Mouse (Mus musculus) heart, postnatal 0 days (tissue): ENCODE measurements around the gene Lgals9. TPM values are rescaled to one million over a fixed set of nuclear protein-coding genes. Genes with fewer than 3 reads are reported as not detected.

ENCODE experiments used
- ATAC-seq: fragments of 200-750 bp; cut with Nextera tagmentation; 2 replicates; pipeline ENCODE4 v1.8.0; 2017; ENCODE audit warnings: low read depth, moderate number of reproducible peaks, moderate library complexity; ENCODE audit not compliant: insufficient read depth
- DNase-seq: peaks from one replicate; pipeline ENCODE4 v3.0.0-alpha.2; 2016; ENCODE audit warnings: low spot score
- H3K27ac ChIP-seq: fragments of 300-500 bp; sonication (generic); 2 replicates; pipeline ENCODE4 v1.5.1; 2014; ENCODE audit warnings: low read depth, mild to moderate bottlenecking
- H3K27me3 ChIP-seq: fragments of 300-500 bp; sonication (generic); 2 replicates; pipeline ENCODE4 v1.6.1; 2014; ENCODE audit warnings: low read length, mixed read lengths; ENCODE audit not compliant: control insufficient read depth, insufficient read depth
- H3K36me3 ChIP-seq: fragments of 300-500 bp; sonication (generic); replicated peaks from 2 replicates; pipeline ENCODE4 v1.6.1; 2014; ENCODE audit warnings: low read length, mixed read lengths; ENCODE audit not compliant: control insufficient read depth, insufficient read depth
- H3K4me1 ChIP-seq: fragments of 300-500 bp; sonication (generic); 2 replicates; pipeline ENCODE4 v1.6.1; 2014; ENCODE audit warnings: antibody characterized with exemption; ENCODE audit not compliant: control insufficient read depth, insufficient read depth
- H3K4me2 ChIP-seq: fragments of 300-500 bp; sonication (generic); 2 replicates; pipeline ENCODE4 v1.6.1; 2014; ENCODE audit warnings: low read depth, mild to moderate bottlenecking, low read length, moderate library complexity
- H3K4me3 ChIP-seq: fragments of 300-500 bp; sonication (generic); 2 replicates; pipeline ENCODE4 v1.5.1; 2014; ENCODE audit warnings: low read depth, low read length
- H3K9ac ChIP-seq: fragments of 300-500 bp; sonication (generic); replicated peaks from 2 replicates; pipeline ENCODE4 v1.6.1; 2014; ENCODE audit warnings: low read depth, low read length, mixed read lengths
- H3K9me3 ChIP-seq: fragments of 300-500 bp; sonication (generic); replicated peaks from 2 replicates; pipeline ENCODE4 v1.6.1; 2016; ENCODE audit warnings: low read length; ENCODE audit not compliant: control insufficient read depth
- CTCF ChIP-seq: IDR thresholded peaks from 2 replicates; pipeline ENCODE4 v1.5.1; 2016; ENCODE audit warnings: antibody characterized with exemption, control low read depth, low read depth
- EP300 ChIP-seq: IDR thresholded peaks from 2 replicates; pipeline ENCODE4 v1.6.1; 2016; ENCODE audit warnings: antibody characterized with exemption, low read depth
- WGBS: fragments of 180-500 bp; shearing (Covaris S2); extraction: QIAGEN DNeasy Blood & Tissue Kit; methylation state at CpG from one replicate; pipeline ENCODE4 v1.1.7; 2014; 5-methylcytosine and 5-hydroxymethylcytosine counted together
- polyA plus RNA-seq: library from polyadenylated mRNA; unstranded; fragments of >200 nt; fragmentation: Nextera tagmentation; extraction: Ambion mirVana; gene quantifications from 2 replicates; pipeline ENCODE4 v1.2.1, GENCODE M21; 2015
- total RNA-seq: library from RNA; depleted of rRNA; stranded (reverse); fragments of >200 nt; gene quantifications from 2 replicates; pipeline ENCODE4 v1.2.3, GENCODE M21; 2014; ENCODE audit warnings: low replicate concordance; rRNA removed

Lgals9 gene
- total RNA-seq (125 and 155 TPM in 2 replicates), polyA plus RNA-seq (63.0 and 76.9 TPM in 2 replicates)

DNA sequence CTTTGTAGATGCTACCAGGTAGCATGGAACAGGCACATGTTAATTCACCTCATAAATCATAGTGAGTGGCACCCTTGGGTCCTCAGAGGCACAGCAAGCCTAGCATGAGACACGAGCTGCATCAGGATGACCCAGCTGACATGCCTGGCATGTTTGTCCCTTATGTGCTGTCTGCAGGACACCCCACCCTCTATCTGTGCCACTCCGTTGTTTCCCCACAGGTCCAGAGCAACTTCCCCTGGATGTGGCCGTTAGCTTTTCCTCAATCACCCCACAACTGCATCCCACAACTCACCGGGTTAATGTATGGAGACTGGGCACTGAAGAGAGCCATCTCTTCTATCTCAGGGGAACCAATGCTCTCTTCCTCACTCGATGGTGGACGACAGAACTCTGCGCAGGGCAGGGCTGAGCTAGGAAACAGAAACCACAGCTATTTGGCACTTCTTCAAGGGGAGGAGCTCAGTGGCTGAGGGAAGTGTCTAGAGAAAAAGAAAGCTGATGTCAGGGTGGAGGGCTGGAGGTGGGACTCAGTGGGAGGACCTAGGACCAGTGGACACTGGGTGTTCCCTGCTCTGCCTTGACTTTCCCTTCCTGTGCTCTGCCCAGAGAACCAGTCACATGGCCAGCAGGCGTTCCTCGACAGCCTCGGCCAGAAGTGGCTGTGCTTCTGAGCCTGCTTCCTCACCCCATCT is at the start of gene Lgals9:
Lgals9 (minus strand) TSS at position 464 of the 695 bp plus-strand sequence.
- Histone ChIP-seq H3K9ac (peak within 1 kb of the TSS; percentile 54), H3K9me3 (no peaks in the 10 kb centered on the region), H3K27me3 (no peaks in the 10 kb centered on the region), H3K4me1 (no peaks in the 10 kb centered on the region; the same call in 1 of the 2 replicates), H3K4me3 (peak within 1 kb of the TSS; percentile 45), H3K36me3 (no peaks in the 10 kb centered on the region), H3K27ac (peak within 1 kb of the TSS; percentile 71), H3K4me2 (peak within 1 kb of the TSS; percentile 61)
- peak; percentile 87 for DNase-seq
- TF ChIP-seq CTCF: no peak
- no peak for TF ChIP-seq EP300
- peak; percentile 92 for ATAC-seq
- WGBS: 34% methylated on average over 10 of the region's 10 CpGs

DNA sequence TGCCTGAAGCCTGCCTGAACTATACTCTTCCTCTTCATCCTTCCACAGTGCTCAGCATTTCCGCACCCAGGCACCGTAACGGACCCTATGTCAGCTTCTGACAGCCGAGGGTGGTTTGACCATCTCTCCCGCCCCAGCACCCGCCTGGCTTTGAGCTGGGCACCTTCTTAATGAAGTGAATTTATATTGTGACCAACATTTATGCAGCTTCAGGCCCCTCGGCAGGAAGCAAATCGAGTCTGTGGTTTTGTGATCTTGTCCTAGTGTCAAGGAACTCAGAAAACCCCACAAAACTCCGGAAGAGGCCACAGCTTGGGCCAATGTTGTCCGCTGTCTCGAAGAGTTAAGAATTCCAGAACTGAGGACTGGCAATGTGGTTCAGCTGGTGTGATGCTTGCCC is 48.9 kb upstream of the Lgals9 start:
- Histone ChIP-seq H3K36me3 (peaks cover 25% of the 10 kb centered on the region), H3K4me3 (no peak overlapping the region), H3K27me3 (no peaks in the 10 kb centered on the region), H3K9me3 (no peaks in the 10 kb centered on the region), H3K4me2 (no peak overlapping the region), H3K4me1 (0 out of 2 replicates have a peak, but pooled peaks cover 4% of the 10 kb centered on the region), H3K9ac (no peak overlapping the region), H3K27ac (no peak overlapping the region)
- WGBS: 89% methylated on average over 11 of the region's 11 CpGs
- DNase-seq (no peak), ATAC-seq (no peak)
- TF ChIP-seq CTCF (no peak), EP300 (no peak)

DNA sequence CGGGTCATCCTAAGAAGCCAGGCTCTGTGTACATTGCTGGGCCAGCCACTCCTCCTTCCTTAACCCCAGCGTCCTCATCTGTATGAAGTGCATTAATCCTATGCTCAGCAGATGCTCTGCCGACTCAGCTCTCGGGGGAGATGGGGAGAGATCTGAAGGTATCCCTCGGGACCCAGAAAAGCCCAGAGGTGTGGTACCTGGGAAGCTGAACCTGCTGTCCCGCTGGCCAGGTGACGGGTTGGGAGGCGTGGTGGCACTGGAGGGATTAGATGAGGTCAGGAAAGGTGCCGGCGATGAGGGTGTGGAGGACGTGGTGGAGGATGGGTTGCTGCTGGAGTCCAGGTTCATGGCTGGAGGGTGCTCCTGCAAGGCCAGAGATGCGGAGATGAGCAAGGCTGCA is 48.3 kb upstream of the Lgals9 start:
- Histone ChIP-seq H3K36me3 (peaks cover 25% of the 10 kb centered on the region), H3K4me2 (no peak overlapping the region), H3K27me3 (no peaks in the 10 kb centered on the region), H3K9ac (no peak overlapping the region), H3K4me3 (no peak overlapping the region), H3K27ac (no peak overlapping the region), H3K4me1 (0 out of 2 replicates have a peak, but pooled peaks cover 4% of the 10 kb centered on the region), H3K9me3 (no peaks in the 10 kb centered on the region)
- DNase-seq (no peak), ATAC-seq (no peak)
- TF ChIP-seq CTCF (no peak), EP300 (no peak)
- WGBS: 76% methylated on average over 12 of the region's 12 CpGs

DNA sequence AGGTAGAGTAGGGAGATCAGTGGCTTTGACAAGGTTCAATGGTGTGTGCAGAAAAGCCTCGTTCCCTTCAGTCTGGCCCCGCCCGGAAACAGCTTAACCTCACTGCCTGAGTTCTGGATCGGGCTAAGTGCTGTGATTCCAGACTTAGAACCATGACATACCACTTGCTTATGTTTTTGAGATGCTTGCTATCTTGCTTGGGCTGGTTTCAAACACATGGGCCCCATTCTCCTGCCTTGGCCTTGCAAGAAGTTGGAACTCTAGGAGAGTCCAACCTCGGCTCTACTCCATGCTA is 46.7 kb upstream of the Lgals9 start:
- Histone ChIP-seq H3K36me3 (peaks cover 39% of the 10 kb centered on the region), H3K27ac (no peak overlapping the region)

DNA sequence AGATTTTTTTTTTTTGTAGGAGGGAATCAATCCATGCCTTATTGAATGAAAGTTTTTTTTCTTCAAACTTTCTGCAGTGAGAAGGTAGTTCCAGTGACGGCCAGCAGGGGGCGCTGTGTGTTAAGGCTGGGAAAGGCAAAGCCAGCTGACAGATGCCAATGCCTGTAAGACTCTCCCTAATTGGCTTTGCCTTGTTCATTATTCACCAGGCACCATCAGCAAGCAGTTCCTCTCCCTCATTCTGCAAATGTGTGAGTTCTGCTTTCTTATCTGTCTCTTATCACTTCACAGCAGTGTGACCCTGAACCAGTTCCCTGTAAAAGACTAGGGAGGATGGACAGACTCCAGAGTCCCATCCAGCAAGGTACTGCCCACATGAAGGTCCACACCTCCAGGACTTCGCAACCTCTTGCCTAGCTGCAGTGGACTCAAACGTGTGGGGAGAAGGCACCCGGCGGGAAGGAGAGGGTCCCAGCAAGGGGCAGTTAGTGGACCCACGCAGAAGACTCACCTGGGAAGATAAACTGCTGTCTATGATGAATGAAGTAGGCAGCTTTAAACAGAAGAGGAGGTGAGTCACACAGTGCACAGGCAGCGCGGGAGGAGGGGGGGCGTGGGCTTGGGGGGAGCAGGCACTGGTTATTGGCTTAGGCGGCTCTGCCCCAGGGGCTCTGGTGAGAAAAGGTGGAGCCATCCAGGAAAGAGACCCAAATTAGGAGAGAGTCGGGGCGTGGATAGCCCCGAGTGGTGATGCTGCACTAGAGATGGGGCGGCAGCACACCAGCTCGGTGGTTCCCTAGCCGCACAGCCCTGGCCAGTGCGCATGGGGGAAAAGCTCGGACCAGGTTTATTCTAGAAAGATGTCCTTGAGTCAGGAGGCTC is 46.1 kb upstream of the Lgals9 start:
- DNase-seq (peak; percentile 78), ATAC-seq (peak; percentile 47; the same call in 1 of the 2 replicates)
- Histone ChIP-seq H3K4me1 (no peaks in the 10 kb centered on the region), H3K27me3 (no peaks in the 10 kb centered on the region), H3K27ac (peak overlapping the region; percentile 28; the same call in 1 of the 2 replicates), H3K4me2 (no peak overlapping the region), H3K9me3 (no peaks in the 10 kb centered on the region), H3K9ac (no peak overlapping the region), H3K4me3 (no peak overlapping the region), H3K36me3 (peaks cover 43% of the 10 kb centered on the region)
- TF ChIP-seq EP300 (no peak), CTCF (peak; percentile 98)
- WGBS: 44% methylated on average over 19 of the region's 19 CpGs

More for the DNA sequence above, 46.7 kb upstream of the Lgals9 start:
- Histone ChIP-seq H3K9ac (no peak overlapping the region), H3K4me3 (no peak overlapping the region), H3K9me3 (no peaks in the 10 kb centered on the region), H3K27me3 (no peaks in the 10 kb centered on the region), H3K4me2 (no peak overlapping the region), H3K4me1 (no peaks in the 10 kb centered on the region)
- DNase-seq: no peak
- WGBS: 69% methylated on average over 5 of the region's 5 CpGs
- ATAC-seq: no peak
- TF ChIP-seq EP300 (no peak), CTCF (no peak)
